Mouse (Mus musculus) myocyte (in vitro differentiated cells): ENCODE data around the gene Smg6.

Experiments used
- CEBPB ChIP-seq: IDR thresholded peaks from 2 replicates; pipeline ENCODE4 v1.6.1; 2011; ENCODE audit warnings: mild to moderate bottlenecking, moderate library complexity; ENCODE audit not compliant: poor library complexity, insufficient read depth, severe bottlenecking
- MAX ChIP-seq: IDR thresholded peaks from one replicate; pipeline ENCODE4 v1.6.1; 2011; ENCODE audit warnings: low read depth, mild to moderate bottlenecking, control low read depth
- MYOD1 ChIP-seq, 3 experiments: IDR thresholded peaks; one replicate each; pipeline ENCODE4 v1.6.1; 2011; ENCODE audit warnings: control low read depth in 2 of 3, low read depth in 2 of 3, mild to moderate bottlenecking in 2 of 3, moderate library complexity in 1 of 3; ENCODE audit not compliant: insufficient read length in 2 of 3, control insufficient read depth in 1 of 3
- POLR2A ChIP-seq: IDR thresholded peaks from one replicate; pipeline ENCODE4 v1.6.1; 2011; ENCODE audit warnings: low read depth, mild to moderate bottlenecking, control low read depth, moderate library complexity; ENCODE audit not compliant: insufficient read length
- REST ChIP-seq: IDR thresholded peaks from one replicate; pipeline ENCODE4 v1.6.1; 2011; ENCODE audit warnings: mild to moderate bottlenecking, control low read depth, moderate library complexity; ENCODE audit not compliant: insufficient read depth, insufficient read length

DNA sequence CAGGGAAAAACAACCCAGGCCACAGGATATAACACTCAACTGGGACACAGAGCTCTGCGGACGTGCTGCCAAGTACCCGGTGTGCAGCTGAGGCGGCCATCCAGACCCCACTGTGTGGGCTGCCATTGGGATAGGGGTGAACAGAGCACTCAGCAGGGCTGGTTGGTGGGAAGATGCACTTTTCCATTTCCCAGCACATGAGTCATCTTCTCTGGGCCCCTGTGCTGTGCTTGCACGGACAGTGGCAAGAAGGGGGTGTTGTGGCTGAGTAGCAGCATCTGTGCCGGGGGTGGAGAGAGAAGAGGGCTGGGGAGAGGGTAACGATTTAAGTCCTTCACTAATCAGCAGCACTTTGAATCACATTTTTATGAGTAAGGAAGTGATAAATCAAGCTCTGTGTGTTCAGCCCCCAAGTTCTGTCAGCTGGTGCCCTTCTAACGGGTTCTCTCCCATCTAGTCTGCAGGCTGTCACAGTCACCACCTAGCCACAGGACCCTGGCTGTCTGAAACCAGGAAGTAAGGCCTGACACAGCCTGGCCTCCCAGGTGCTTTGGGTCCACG is 66.9 kb downstream of the Smg6 start:
- TF ChIP-seq MAX (no peak), MYOD1 (IDR thresholded peaks at IDR 0.05; ENCODE audit: control insufficient read depth in 1 of 3, insufficient read length in 2 of 3, low read depth in 2 of 3) (peak in 1 of 3 experiments; percentile 9), CEBPB (no peak), REST (no peak), POLR2A (no peak)
